Mouse (Mus musculus): ENCODE measurements at regions not wholly inside any gene's neighbourhood (a gene's known extent, or its start where the extent isn't known, plus 50 kb on each side); places are given as distances from the start of the nearest gene placed in this dataset.

GRCm38 (mm10) chr12:46634771-46635124 is 184.0 kb downstream of the Nova1 start:
- TF ChIP-seq CTCF (IDR thresholded peaks at IDR 0.05; ENCODE audit: low read depth): no peak
- no peak for TF ChIP-seq EP300 (IDR thresholded peaks at IDR 0.05; ENCODE audit: low read depth)
